Mouse (Mus musculus) liver, postnatal 0 days (tissue): ENCODE data around the gene Ctr9.

Experiments used
- CTCF ChIP-seq: sonication (generic); IDR thresholded peaks from 2 replicates; pipeline ENCODE4 v1.5.1; 2016; ENCODE audit warnings: antibody characterized with exemption, low read depth
- EP300 ChIP-seq: IDR thresholded peaks from 2 replicates; pipeline ENCODE4 v1.6.1; 2016; ENCODE audit warnings: antibody characterized with exemption, low read depth, mild to moderate bottlenecking

DNA sequence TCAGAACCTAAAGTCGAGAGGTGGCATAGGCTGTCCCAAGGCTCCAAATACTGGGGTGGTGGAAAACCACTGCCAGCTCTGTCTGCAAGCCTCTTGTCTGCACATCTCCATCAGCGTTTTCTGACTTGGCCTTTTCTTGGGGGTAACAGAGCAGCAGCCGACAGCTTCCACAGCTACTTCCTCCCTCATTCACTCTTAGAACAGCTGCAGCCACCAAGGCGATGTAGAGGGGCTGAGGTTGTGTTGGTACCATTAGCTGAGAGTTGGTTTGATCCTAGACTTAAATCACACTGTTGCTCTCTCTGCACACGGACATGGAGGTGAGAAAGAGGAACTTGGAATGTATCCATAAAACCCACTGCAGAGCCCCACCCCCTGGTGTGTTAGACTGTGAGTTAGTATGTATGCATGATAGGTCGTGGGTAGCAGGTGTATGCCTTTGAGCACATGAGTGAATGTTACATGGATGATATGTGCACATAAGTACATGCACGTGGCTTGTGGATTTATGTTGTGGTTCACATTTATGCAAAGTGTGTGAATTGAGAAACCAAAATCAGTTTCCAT lies 14.6 kb upstream of the Ctr9 start:
- TF ChIP-seq CTCF (no peak), EP300 (no peak)
